Mouse (Mus musculus) cerebellum, adult 2 months (tissue): ENCODE data around the gene Btnl6.

Source experiments
- CTCF ChIP-seq: fragments of 200-500 bp; IDR thresholded peaks from 2 replicates; pipeline ENCODE4 v1.5.1; 2011; ENCODE audit warnings: low read depth, mild to moderate bottlenecking, control low read depth, low read length, moderate library complexity, borderline replicate concordance; ENCODE audit not compliant: insufficient read depth
- POLR2A ChIP-seq: fragments of 200-500 bp; IDR thresholded peaks from 2 replicates; pipeline ENCODE4 v1.6.1; 2011; ENCODE audit warnings: low read length, control low read depth, borderline replicate concordance; ENCODE audit not compliant: insufficient read depth

- no peak for TF ChIP-seq CTCF
- TF ChIP-seq POLR2A: no peak
Measured at GRCm38 (mm10) chr17:34549843-34550242, 32.7 kb upstream of the Btnl6 start.
